Mouse (Mus musculus): ENCODE measurements at regions not wholly inside any gene's neighbourhood (a gene's known extent, or its start where the extent isn't known, plus 50 kb on each side); places are given as distances from the start of the nearest gene placed in this dataset.

GRCm38 (mm10) chr3:70248655-70249054 lies 241.2 kb downstream of the Otol1 start:
- no peak for DNase-seq (ENCODE audit: low spot score)
- Histone ChIP-seq H3K9me3 (ENCODE audit: control insufficient read depth, low read length) (no peaks in the 10 kb centered on the region), H3K27ac (no peak overlapping the region), H3K27me3 (ENCODE audit: control insufficient read depth, insufficient read depth, low read length) (no peaks in the 10 kb centered on the region), H3K9ac (no peak overlapping the region), H3K4me3 (replicated peaks; ENCODE audit: low read length) (no peak overlapping the region), H3K4me1 (replicated peaks; ENCODE audit: control insufficient read depth, insufficient read depth, low read length) (no peaks in the 10 kb centered on the region), H3K36me3 (replicated peaks; ENCODE audit: control insufficient read depth, insufficient read depth) (no peaks in the 10 kb centered on the region), H3K4me2 (replicated peaks) (no peak overlapping the region)
- 26% methylated on average over 3 of the region's 3 CpGs for WGBS
- no peak for ATAC-seq (ENCODE audit: low FRiP score)

GRCm38 (mm10) chr3:70249922-70250321 lies 242.5 kb downstream of the Otol1 start:
- Histone ChIP-seq H3K27ac (no peak overlapping the region), H3K4me3 (replicated peaks; ENCODE audit: low read length) (no peak overlapping the region), H3K9me3 (ENCODE audit: control insufficient read depth, low read length) (no peaks in the 10 kb centered on the region), H3K27me3 (ENCODE audit: control insufficient read depth, insufficient read depth, low read length) (no peaks in the 10 kb centered on the region), H3K4me2 (replicated peaks) (no peak overlapping the region), H3K4me1 (replicated peaks; ENCODE audit: control insufficient read depth, insufficient read depth, low read length) (no peaks in the 10 kb centered on the region), H3K9ac (no peak overlapping the region), H3K36me3 (replicated peaks; ENCODE audit: control insufficient read depth, insufficient read depth) (no peaks in the 10 kb centered on the region)
- ATAC-seq (ENCODE audit: low FRiP score) (no peak), DNase-seq (ENCODE audit: low spot score) (no peak)
- WGBS: 83% methylated on average over 4 of the region's 4 CpGs

- H3K27me3 ChIP-seq (ENCODE audit: control insufficient read depth, insufficient read depth, low read length): no peaks in the 10 kb centered on the region
- DNase-seq (ENCODE audit: low spot score) (no peak), ATAC-seq (ENCODE audit: low FRiP score) (no peak)
- no peak overlapping the region for H3K4me2 ChIP-seq (replicated peaks)
- H3K27ac ChIP-seq: no peak overlapping the region
- no peaks in the 10 kb centered on the region for H3K36me3 ChIP-seq (replicated peaks; ENCODE audit: control insufficient read depth, insufficient read depth)
- no peaks in the 10 kb centered on the region for H3K9me3 ChIP-seq (ENCODE audit: control insufficient read depth, low read length)
- H3K9ac ChIP-seq: no peak overlapping the region
- H3K4me1 ChIP-seq (replicated peaks; ENCODE audit: control insufficient read depth, insufficient read depth, low read length): no peaks in the 10 kb centered on the region
- H3K4me3 ChIP-seq (replicated peaks; ENCODE audit: low read length): no peak overlapping the region
- WGBS: 60% methylated on average over 7 of the region's 7 CpGs
These were observed 243.3 kb downstream of the Otol1 start for GRCm38 (mm10) chr3:70250733-70251132.

GRCm38 (mm10) chr3:70263318-70263717 lies 255.9 kb downstream of the Otol1 start:
- Histone ChIP-seq H3K9me3 (ENCODE audit: control insufficient read depth, low read length) (no peaks in the 10 kb centered on the region), H3K36me3 (replicated peaks; ENCODE audit: control insufficient read depth, insufficient read depth) (no peaks in the 10 kb centered on the region), H3K27me3 (ENCODE audit: control insufficient read depth, insufficient read depth, low read length) (no peaks in the 10 kb centered on the region), H3K4me2 (replicated peaks) (no peak overlapping the region), H3K4me3 (replicated peaks; ENCODE audit: low read length) (no peak overlapping the region), H3K27ac (no peak overlapping the region), H3K9ac (no peak overlapping the region), H3K4me1 (replicated peaks; ENCODE audit: control insufficient read depth, insufficient read depth, low read length) (no peaks in the 10 kb centered on the region)
- no peak for DNase-seq (ENCODE audit: low spot score)
- WGBS: 37% methylated on average over 3 of the region's 3 CpGs
- no peak for ATAC-seq (ENCODE audit: low FRiP score)

- no peaks in the 10 kb centered on the region for H3K4me1 ChIP-seq (replicated peaks; ENCODE audit: control insufficient read depth, insufficient read depth, low read length)
- H3K4me3 ChIP-seq (replicated peaks; ENCODE audit: low read length): no peak overlapping the region
- no peak for DNase-seq (ENCODE audit: low spot score)
- no peak overlapping the region for H3K9ac ChIP-seq
- no peaks in the 10 kb centered on the region for H3K9me3 ChIP-seq (ENCODE audit: control insufficient read depth, low read length)
- no peak overlapping the region for H3K27ac ChIP-seq
- WGBS: 50% methylated on average over 7 of the region's 7 CpGs
- no peaks in the 10 kb centered on the region for H3K36me3 ChIP-seq (replicated peaks; ENCODE audit: control insufficient read depth, insufficient read depth)
- no peaks in the 10 kb centered on the region for H3K27me3 ChIP-seq (ENCODE audit: control insufficient read depth, insufficient read depth, low read length)
- ATAC-seq (ENCODE audit: low FRiP score): no peak
- no peak overlapping the region for H3K4me2 ChIP-seq (replicated peaks)
These were observed 281.4 kb downstream of the Otol1 start for GRCm38 (mm10) chr3:70288590-70289388.

- H3K36me3 ChIP-seq (replicated peaks; ENCODE audit: control insufficient read depth, insufficient read depth): no peaks in the 10 kb centered on the region
- no peak overlapping the region for H3K9ac ChIP-seq
- ATAC-seq (ENCODE audit: low FRiP score) (no peak), DNase-seq (ENCODE audit: low spot score) (no peak)
- no peak overlapping the region for H3K4me3 ChIP-seq (replicated peaks; ENCODE audit: low read length)
- H3K4me2 ChIP-seq (replicated peaks): no peak overlapping the region
- no peaks in the 10 kb centered on the region for H3K9me3 ChIP-seq (ENCODE audit: control insufficient read depth, low read length)
- no peaks in the 10 kb centered on the region for H3K27me3 ChIP-seq (ENCODE audit: control insufficient read depth, insufficient read depth, low read length)
- no peak overlapping the region for H3K27ac ChIP-seq
- 81% methylated on average over 1 of the region's 1 CpGs for WGBS
- H3K4me1 ChIP-seq (replicated peaks; ENCODE audit: control insufficient read depth, insufficient read depth, low read length): no peaks in the 10 kb centered on the region
These were observed 300.1 kb downstream of the Otol1 start for GRCm38 (mm10) chr3:70307556-70307955.

- Histone ChIP-seq H3K27ac (no peak overlapping the region), H3K9ac (no peak overlapping the region), H3K4me3 (replicated peaks; ENCODE audit: low read length) (no peak overlapping the region), H3K36me3 (replicated peaks; ENCODE audit: control insufficient read depth, insufficient read depth) (no peaks in the 10 kb centered on the region), H3K27me3 (ENCODE audit: control insufficient read depth, insufficient read depth, low read length) (no peaks in the 10 kb centered on the region), H3K4me2 (replicated peaks) (no peak overlapping the region), H3K4me1 (replicated peaks; ENCODE audit: control insufficient read depth, insufficient read depth, low read length) (no peaks in the 10 kb centered on the region), H3K9me3 (ENCODE audit: control insufficient read depth, low read length) (no peaks in the 10 kb centered on the region)
- DNase-seq (ENCODE audit: low spot score) (no peak), ATAC-seq (ENCODE audit: low FRiP score) (no peak)
- 77% methylated on average over 3 of the region's 3 CpGs for WGBS
These were observed 300.6 kb downstream of the Otol1 start for GRCm38 (mm10) chr3:70308061-70308461.

- Histone ChIP-seq H3K4me1 (replicated peaks; ENCODE audit: control insufficient read depth, insufficient read depth, low read length) (no peaks in the 10 kb centered on the region), H3K27ac (no peak overlapping the region), H3K9ac (no peak overlapping the region), H3K9me3 (ENCODE audit: control insufficient read depth, low read length) (no peaks in the 10 kb centered on the region), H3K27me3 (ENCODE audit: control insufficient read depth, insufficient read depth, low read length) (no peaks in the 10 kb centered on the region), H3K4me3 (replicated peaks; ENCODE audit: low read length) (no peak overlapping the region), H3K36me3 (replicated peaks; ENCODE audit: control insufficient read depth, insufficient read depth) (no peaks in the 10 kb centered on the region), H3K4me2 (replicated peaks) (no peak overlapping the region)
- 82% methylated on average over 4 of the region's 4 CpGs for WGBS
- DNase-seq (ENCODE audit: low spot score) (no peak), ATAC-seq (ENCODE audit: low FRiP score) (no peak)
These were observed 301.9 kb downstream of the Otol1 start for GRCm38 (mm10) chr3:70309304-70309703.

- Histone ChIP-seq H3K4me1 (replicated peaks; ENCODE audit: control insufficient read depth, insufficient read depth, low read length) (no peaks in the 10 kb centered on the region), H3K9ac (no peak overlapping the region), H3K27me3 (ENCODE audit: control insufficient read depth, insufficient read depth, low read length) (no peaks in the 10 kb centered on the region), H3K36me3 (replicated peaks; ENCODE audit: control insufficient read depth, insufficient read depth) (no peaks in the 10 kb centered on the region), H3K27ac (no peak overlapping the region), H3K9me3 (ENCODE audit: control insufficient read depth, low read length) (no peaks in the 10 kb centered on the region), H3K4me3 (replicated peaks; ENCODE audit: low read length) (no peak overlapping the region), H3K4me2 (replicated peaks) (no peak overlapping the region)
- DNase-seq (ENCODE audit: low spot score) (no peak), ATAC-seq (ENCODE audit: low FRiP score) (no peak)
These were observed 303.6 kb downstream of the Otol1 start for GRCm38 (mm10) chr3:70311055-70311454.

- no peaks in the 10 kb centered on the region for H3K27me3 ChIP-seq (ENCODE audit: control insufficient read depth, insufficient read depth, low read length)
- no peak overlapping the region for H3K9ac ChIP-seq
- H3K4me1 ChIP-seq (replicated peaks; ENCODE audit: control insufficient read depth, insufficient read depth, low read length): no peaks in the 10 kb centered on the region
- no peak for ATAC-seq (ENCODE audit: low FRiP score)
- H3K27ac ChIP-seq: no peak overlapping the region
- H3K4me2 ChIP-seq (replicated peaks): no peak overlapping the region
- no peak overlapping the region for H3K4me3 ChIP-seq (replicated peaks; ENCODE audit: low read length)
- WGBS: 79% methylated on average over 3 of the region's 3 CpGs
- no peaks in the 10 kb centered on the region for H3K9me3 ChIP-seq (ENCODE audit: control insufficient read depth, low read length)
- no peak for DNase-seq (ENCODE audit: low spot score)
- no peaks in the 10 kb centered on the region for H3K36me3 ChIP-seq (replicated peaks; ENCODE audit: control insufficient read depth, insufficient read depth)
These were observed 304.6 kb downstream of the Otol1 start for GRCm38 (mm10) chr3:70312034-70312433.
